Mouse (Mus musculus) lung, postnatal 0 days (tissue): ENCODE measurements around the gene Fam118a. TPM values are rescaled to one million over a fixed set of nuclear protein-coding genes. Genes with fewer than 3 reads are reported as not detected.

Experiments
- ATAC-seq: fragments of 200-750 bp; cut with Nextera tagmentation; 2 replicates; pipeline ENCODE4 v1.8.0; 2017; ENCODE audit warnings: moderate library complexity
- DNase-seq: peaks from one replicate; pipeline ENCODE4 v3.0.0-alpha.2; 2016; ENCODE audit warnings: low spot score
- H3K27ac ChIP-seq: fragments of 300-500 bp; sonication (generic); 2 replicates; pipeline ENCODE4 v1.5.1; 2014; ENCODE audit warnings: antibody characterized with exemption, mild to moderate bottlenecking, low read length, mixed read lengths
- H3K27me3 ChIP-seq: fragments of 300-500 bp; sonication (generic); replicated peaks from 2 replicates; pipeline ENCODE4 v1.6.1; 2014; ENCODE audit warnings: low read length, mixed read lengths; ENCODE audit not compliant: insufficient read depth
- H3K36me3 ChIP-seq: fragments of 300-500 bp; sonication (generic); 2 replicates; pipeline ENCODE4 v1.6.1; 2014; ENCODE audit warnings: low read length, mixed read lengths; ENCODE audit not compliant: insufficient read depth
- H3K4me1 ChIP-seq: fragments of 300-500 bp; sonication (generic); 2 replicates; pipeline ENCODE4 v1.6.1; 2014; ENCODE audit warnings: antibody characterized with exemption, low read depth, low read length, mixed read lengths; ENCODE audit not compliant: insufficient read depth
- H3K4me2 ChIP-seq: fragments of 300-500 bp; sonication (generic); replicated peaks from 2 replicates; pipeline ENCODE4 v1.6.1; 2014; ENCODE audit warnings: low read depth, mild to moderate bottlenecking, low read length, moderate library complexity, mixed read lengths
- H3K4me3 ChIP-seq: fragments of 300-500 bp; sonication (generic); 2 replicates; pipeline ENCODE4 v1.5.1; 2014; ENCODE audit warnings: low read depth, low read length
- H3K9ac ChIP-seq: fragments of 300-500 bp; sonication (generic); replicated peaks from 2 replicates; pipeline ENCODE4 v1.6.1; 2014; ENCODE audit warnings: low read depth, mild to moderate bottlenecking
- H3K9me3 ChIP-seq: fragments of 300-500 bp; sonication (generic); 2 replicates; pipeline ENCODE4 v1.6.1; 2016; ENCODE audit warnings: low read length, mixed read lengths
- CTCF ChIP-seq: IDR thresholded peaks from 2 replicates; pipeline ENCODE4 v1.5.1; 2016; ENCODE audit warnings: antibody characterized with exemption, mild to moderate bottlenecking
- EP300 ChIP-seq: IDR thresholded peaks from 2 replicates; pipeline ENCODE4 v1.6.1; 2016; ENCODE audit warnings: antibody characterized with exemption, mild to moderate bottlenecking, control low read depth
- WGBS: fragments of 180-500 bp; shearing (Covaris S2); extraction: QIAGEN DNeasy Blood & Tissue Kit; methylation state at CpG from one replicate; pipeline ENCODE4 v1.1.7; 2014; 5-methylcytosine and 5-hydroxymethylcytosine counted together
- polyA plus RNA-seq: library from polyadenylated mRNA; unstranded; fragments of >200 nt; fragmentation: Nextera tagmentation; extraction: Ambion mirVana; gene quantifications from 2 replicates; pipeline ENCODE4 v1.2.1, GENCODE M21; 2015

The Fam118a gene
- polyA plus RNA-seq, 1 experiment from 2014 or later: 18.2 TPM

- DNase-seq (peak; percentile 44), ATAC-seq (peak; percentile 69)
- H3K9me3 ChIP-seq: no peaks in the 10 kb centered on the region
- TF ChIP-seq CTCF (no peak), EP300 (no peak)
- H3K4me3 ChIP-seq: peak overlapping the region; percentile 64
- 1% methylated on average over 27 of the region's 53 CpGs for WGBS
- no peaks in the 10 kb centered on the region for H3K36me3 ChIP-seq
- no peaks in the 10 kb centered on the region for H3K27me3 ChIP-seq
- peak overlapping the region; percentile 70 for H3K9ac ChIP-seq
- peak overlapping the region; percentile 84 for H3K4me2 ChIP-seq
- H3K27ac ChIP-seq: peak overlapping the region; percentile 81
- peaks cover 10% of the 10 kb centered on the region; the same call in 1 of the 2 replicates for H3K4me1 ChIP-seq
Observed at GRCm38 (mm10) chr15:84987020-84987815, 41.5 kb upstream of the Fam118a start.

GRCm38 (mm10) chr15:84987874-84988825 lies 40.6 kb upstream of the Fam118a start, which contains the start of gene 5031439G07Rik:
Gene 5031439G07Rik, minus strand, starts transcription at chr15:84988551.
- DNase-seq (peak; percentile 100), ATAC-seq (peak; percentile 96)
- 2% methylated on average over 50 of the region's 59 CpGs for WGBS

GRCm38 (mm10) chr15:84989098-84989497 lies 39.6 kb upstream of the Fam118a start:
- Histone ChIP-seq H3K27me3 (no peaks in the 10 kb centered on the region), H3K9ac (no peak overlapping the region), H3K4me1 (peaks cover 10% of the 10 kb centered on the region; the same call in 1 of the 2 replicates), H3K36me3 (no peaks in the 10 kb centered on the region), H3K27ac (no peak overlapping the region), H3K4me3 (no peak overlapping the region), H3K4me2 (no peak overlapping the region), H3K9me3 (no peaks in the 10 kb centered on the region)
- WGBS: 79% methylated on average over 3 of the region's 3 CpGs
- DNase-seq (no peak), ATAC-seq (no peak)
- TF ChIP-seq CTCF (no peak), EP300 (no peak)

More at GRCm38 (mm10) chr15:84987874-84988825, 40.6 kb upstream of the Fam118a start, which contains the start of gene 5031439G07Rik:
- H3K27ac ChIP-seq: peak within 1 kb of the TSS; percentile 81
- H3K36me3 ChIP-seq: no peaks in the 10 kb centered on the region
- peak within 1 kb of the TSS; percentile 84 for H3K4me2 ChIP-seq
- no peak for TF ChIP-seq CTCF
- no peak for TF ChIP-seq EP300
- H3K9ac ChIP-seq: peak within 1 kb of the TSS; percentile 70
- H3K4me1 ChIP-seq: peaks cover 10% of the 10 kb centered on the region; the same call in 1 of the 2 replicates
- no peaks in the 10 kb centered on the region for H3K9me3 ChIP-seq
- H3K4me3 ChIP-seq: peak within 1 kb of the TSS; percentile 64
- H3K27me3 ChIP-seq: no peaks in the 10 kb centered on the region

GRCm38 (mm10) chr15:84989771-84990170 lies 39.0 kb upstream of the Fam118a start:
- peaks cover 10% of the 10 kb centered on the region; the same call in 1 of the 2 replicates for H3K4me1 ChIP-seq
- no peak for ATAC-seq
- no peaks in the 10 kb centered on the region for H3K9me3 ChIP-seq
- TF ChIP-seq EP300: no peak
- no peak for TF ChIP-seq CTCF
- no peaks in the 10 kb centered on the region for H3K27me3 ChIP-seq
- DNase-seq: no peak
- H3K9ac ChIP-seq: no peak overlapping the region
- H3K4me2 ChIP-seq: no peak overlapping the region
- no peaks in the 10 kb centered on the region for H3K36me3 ChIP-seq
- WGBS: 60% methylated on average over 7 of the region's 7 CpGs
- no peak overlapping the region for H3K27ac ChIP-seq
- no peak overlapping the region for H3K4me3 ChIP-seq

GRCm38 (mm10) chr15:84994498-84994897 lies 34.2 kb upstream of the Fam118a start:
- Histone ChIP-seq H3K4me1 (no peaks in the 10 kb centered on the region), H3K9me3 (no peaks in the 10 kb centered on the region), H3K4me3 (no peak overlapping the region), H3K36me3 (no peaks in the 10 kb centered on the region), H3K9ac (no peak overlapping the region), H3K27me3 (no peaks in the 10 kb centered on the region), H3K4me2 (no peak overlapping the region), H3K27ac (no peak overlapping the region)
- DNase-seq: peak; percentile 16
- peak; percentile 25; the same call in 1 of the 2 replicates for ATAC-seq
- WGBS: 7% methylated on average over 6 of the region's 6 CpGs
- TF ChIP-seq EP300 (no peak), CTCF (no peak)

GRCm38 (mm10) chr15:84995041-84995440 lies 33.7 kb upstream of the Fam118a start:
- Histone ChIP-seq H3K36me3 (no peaks in the 10 kb centered on the region), H3K4me2 (no peak overlapping the region), H3K9ac (no peak overlapping the region), H3K27ac (no peak overlapping the region), H3K4me1 (no peaks in the 10 kb centered on the region), H3K4me3 (no peak overlapping the region), H3K27me3 (no peaks in the 10 kb centered on the region), H3K9me3 (no peaks in the 10 kb centered on the region)
- 42% methylated on average over 6 of the region's 6 CpGs for WGBS
- ATAC-seq: no peak
- TF ChIP-seq EP300 (no peak), CTCF (no peak)
- peak; percentile 33 for DNase-seq
